Mouse (Mus musculus) lung, postnatal 0 days (tissue): ENCODE measurements around the gene Pkd1l2.

ENCODE experiments used
- CTCF ChIP-seq: IDR thresholded peaks from 2 replicates; pipeline ENCODE4 v1.5.1; 2016; ENCODE audit warnings: antibody characterized with exemption, mild to moderate bottlenecking
- EP300 ChIP-seq: IDR thresholded peaks from 2 replicates; pipeline ENCODE4 v1.6.1; 2016; ENCODE audit warnings: antibody characterized with exemption, mild to moderate bottlenecking, control low read depth

DNA sequence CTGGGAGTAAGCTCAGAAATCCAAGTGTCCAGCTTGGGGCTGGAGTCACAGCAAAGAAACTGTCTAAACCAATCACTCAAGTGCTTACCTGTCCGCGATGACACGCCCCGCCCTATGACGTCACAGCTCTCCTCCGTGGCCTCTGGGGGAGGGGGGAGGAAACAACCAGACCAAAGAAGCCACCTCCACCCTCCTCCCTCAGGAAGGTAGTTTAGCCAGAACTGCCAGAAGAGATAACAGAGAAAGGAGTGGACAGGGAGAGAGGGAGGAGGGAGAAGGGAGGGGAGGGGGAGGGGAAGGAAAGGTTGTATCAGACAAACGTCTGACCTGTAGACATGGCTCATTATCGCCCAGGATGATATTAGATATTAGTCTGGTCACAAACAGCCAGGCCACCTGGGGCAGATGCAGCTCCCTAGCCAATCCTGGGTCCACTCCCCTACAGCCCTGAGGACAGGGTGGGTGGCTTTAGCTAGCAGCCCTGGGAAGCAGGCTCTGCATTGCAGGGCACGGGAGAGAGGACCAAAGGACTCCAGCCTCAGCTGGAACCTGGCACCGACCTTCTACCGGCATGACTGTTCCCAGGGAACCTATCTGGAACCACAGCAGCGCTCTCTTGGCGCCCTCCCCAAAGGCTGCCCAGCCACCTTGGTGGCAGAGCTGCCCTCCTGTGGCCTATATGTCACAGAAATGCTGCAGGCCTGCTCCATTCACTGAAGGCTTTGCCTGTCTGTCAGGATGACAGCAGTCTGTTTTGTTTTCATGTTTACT, 33.6 kb upstream of the Pkd1l2 start:
- TF ChIP-seq CTCF (peak; percentile 49), EP300 (no peak)
